Mouse (Mus musculus) forebrain, embryonic 16.5 days (tissue): ENCODE data around the gene Nek7. TPM values are rescaled to one million over a fixed set of nuclear protein-coding genes. Genes with fewer than 3 reads are reported as not detected.

Experiments used
- ATAC-seq: fragments of 200-750 bp; cut with Nextera tagmentation; 2 replicates; pipeline ENCODE4 v1.8.0; 2017; ENCODE audit warnings: mild to moderate bottlenecking, moderate library complexity
- H3K27ac ChIP-seq: fragments of 300-500 bp; sonication (generic); 2 replicates; pipeline ENCODE4 v1.5.1; 2014; ENCODE audit warnings: low read length, control low read depth
- H3K27me3 ChIP-seq: fragments of 300-500 bp; sonication (generic); replicated peaks from 2 replicates; pipeline ENCODE4 v1.6.1; 2014; ENCODE audit warnings: low read length; ENCODE audit not compliant: control insufficient read depth, insufficient read depth
- H3K36me3 ChIP-seq: fragments of 300-500 bp; sonication (generic); 2 replicates; pipeline ENCODE4 v1.6.1; 2014; ENCODE audit not compliant: control insufficient read depth, insufficient read depth
- H3K4me1 ChIP-seq: fragments of 300-500 bp; sonication (generic); replicated peaks from 2 replicates; pipeline ENCODE4 v1.6.1; 2014; ENCODE audit warnings: low read length; ENCODE audit not compliant: control insufficient read depth, insufficient read depth
- H3K4me2 ChIP-seq: fragments of 300-500 bp; sonication (generic); 2 replicates; pipeline ENCODE4 v1.6.1; 2014; ENCODE audit warnings: mild to moderate bottlenecking, low read length, control low read depth
- H3K4me3 ChIP-seq: fragments of 300-500 bp; sonication (generic); replicated peaks from 2 replicates; pipeline ENCODE4 v1.5.1; 2014; ENCODE audit warnings: mild to moderate bottlenecking, low read length, control low read depth
- H3K9ac ChIP-seq: fragments of 300-500 bp; sonication (generic); replicated peaks from 2 replicates; pipeline ENCODE4 v1.6.1; 2014; ENCODE audit warnings: low read depth, low read length, control low read depth
- H3K9me3 ChIP-seq: fragments of 300-500 bp; sonication (generic); 2 replicates; pipeline ENCODE4 v1.6.1; 2016; ENCODE audit warnings: low read length; ENCODE audit not compliant: control insufficient read depth
- WGBS: fragments of 180-500 bp; shearing (Covaris S2); extraction: QIAGEN DNeasy Blood & Tissue Kit; methylation state at CpG from one replicate; pipeline ENCODE4 v1.1.7; 2014; 5-methylcytosine and 5-hydroxymethylcytosine counted together
- polyA plus RNA-seq: library from polyadenylated mRNA; unstranded; fragments of >200 nt; fragmentation: Nextera tagmentation; extraction: Ambion mirVana; gene quantifications from 2 replicates; pipeline ENCODE4 v1.2.1, GENCODE M21; 2015

Nek7 gene
- polyA plus RNA-seq, 1 experiment from 2014 or later, result 9.5 TPM

GRCm38 (mm10) chr1:138491382-138492097 is 128.4 kb downstream of the Nek7 start:
- Histone ChIP-seq H3K4me3 (no peak overlapping the region), H3K36me3 (no peaks in the 10 kb centered on the region), H3K27ac (no peak overlapping the region), H3K4me1 (peaks cover under 1% of the 10 kb centered on the region), H3K4me2 (no peak overlapping the region), H3K9me3 (no peaks in the 10 kb centered on the region), H3K9ac (no peak overlapping the region), H3K27me3 (no peaks in the 10 kb centered on the region)
- WGBS, result 41% methylated on average over 6 of the region's 6 CpGs
- no peak for ATAC-seq

- no peak for ATAC-seq
Observed at GRCm38 (mm10) chr1:138487569-138487968, 132.4 kb downstream of the Nek7 start.

GRCm38 (mm10) chr1:138480694-138481093 is 139.2 kb downstream of the Nek7 start:
- no peaks in the 10 kb centered on the region for H3K36me3 ChIP-seq
- H3K4me2 ChIP-seq, result no peak overlapping the region
- ATAC-seq, result no peak
- H3K4me3 ChIP-seq, result no peak overlapping the region
- no peak overlapping the region for H3K27ac ChIP-seq
- 96% methylated on average over 1 of the region's 1 CpGs for WGBS
- H3K9ac ChIP-seq, result no peak overlapping the region
- no peaks in the 10 kb centered on the region for H3K27me3 ChIP-seq
- H3K9me3 ChIP-seq, result no peaks in the 10 kb centered on the region
- no peaks in the 10 kb centered on the region for H3K4me1 ChIP-seq

More at GRCm38 (mm10) chr1:138487569-138487968, 132.4 kb downstream of the Nek7 start:
- 87% methylated on average over 5 of the region's 5 CpGs for WGBS
- H3K27ac ChIP-seq, result no peak overlapping the region
- no peak overlapping the region for H3K4me2 ChIP-seq
- H3K4me3 ChIP-seq, result no peak overlapping the region
- no peaks in the 10 kb centered on the region for H3K9me3 ChIP-seq
- H3K27me3 ChIP-seq, result no peaks in the 10 kb centered on the region
- H3K4me1 ChIP-seq, result no peaks in the 10 kb centered on the region
- H3K9ac ChIP-seq, result no peak overlapping the region
- no peaks in the 10 kb centered on the region for H3K36me3 ChIP-seq

- Histone ChIP-seq H3K4me3 (no peak overlapping the region), H3K4me1 (no peaks in the 10 kb centered on the region), H3K27me3 (no peaks in the 10 kb centered on the region), H3K27ac (no peak overlapping the region), H3K9me3 (peaks cover 2% of the 10 kb centered on the region; the same call in 1 of the 2 replicates), H3K36me3 (no peaks in the 10 kb centered on the region), H3K9ac (no peak overlapping the region), H3K4me2 (no peak overlapping the region)
- 70% methylated on average over 2 of the region's 2 CpGs for WGBS
- ATAC-seq, result no peak
Observed at GRCm38 (mm10) chr1:138465352-138465751, 154.6 kb downstream of the Nek7 start.

GRCm38 (mm10) chr1:138461425-138461824 is 158.5 kb downstream of the Nek7 start:
- no peak overlapping the region for H3K9ac ChIP-seq
- no peak overlapping the region for H3K4me2 ChIP-seq
- peaks cover 2% of the 10 kb centered on the region; the same call in 1 of the 2 replicates for H3K9me3 ChIP-seq
- H3K27me3 ChIP-seq, result no peaks in the 10 kb centered on the region
- H3K4me1 ChIP-seq, result no peaks in the 10 kb centered on the region
- no peak overlapping the region for H3K27ac ChIP-seq
- 79% methylated on average over 3 of the region's 3 CpGs for WGBS
- no peaks in the 10 kb centered on the region for H3K36me3 ChIP-seq
- ATAC-seq, result no peak
- H3K4me3 ChIP-seq, result no peak overlapping the region

DNA sequence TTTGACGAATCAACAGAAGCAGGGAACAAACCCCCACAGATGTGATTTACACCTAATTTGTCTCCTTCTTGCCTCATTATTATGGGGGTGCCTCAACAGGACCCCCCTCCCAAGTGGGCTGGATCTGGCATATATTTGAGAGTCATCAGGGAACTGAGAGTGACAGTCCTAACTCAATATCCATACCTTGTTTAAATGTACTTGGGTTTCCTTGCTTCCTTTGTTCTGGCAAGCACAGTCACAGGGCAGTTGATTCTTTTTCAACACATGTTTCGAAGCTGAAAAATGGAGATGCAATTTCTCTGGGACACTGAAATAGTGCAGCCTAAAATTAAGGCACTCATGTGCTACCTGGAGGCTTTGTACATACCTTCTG is 170.5 kb downstream of the Nek7 start:
- Histone ChIP-seq H3K9ac (no peak overlapping the region), H3K9me3 (no peaks in the 10 kb centered on the region), H3K4me3 (no peak overlapping the region), H3K27me3 (no peaks in the 10 kb centered on the region), H3K4me2 (no peak overlapping the region), H3K4me1 (no peaks in the 10 kb centered on the region), H3K36me3 (no peaks in the 10 kb centered on the region), H3K27ac (no peak overlapping the region)
- ATAC-seq, result no peak; the same call in 1 of the 2 replicates
- 68% methylated on average over 2 of the region's 2 CpGs for WGBS

- Histone ChIP-seq H3K27me3 (no peaks in the 10 kb centered on the region), H3K4me3 (no peak overlapping the region), H3K4me2 (peak overlapping the region; percentile 14; the same call in 1 of the 2 replicates), H3K36me3 (no peaks in the 10 kb centered on the region), H3K4me1 (no peaks in the 10 kb centered on the region), H3K27ac (no peak overlapping the region), H3K9ac (no peak overlapping the region), H3K9me3 (no peaks in the 10 kb centered on the region)
- WGBS, result 52% methylated on average over 15 of the region's 15 CpGs
- ATAC-seq, result peak; percentile 67; the same call in 1 of the 2 replicates
Observed at GRCm38 (mm10) chr1:138448635-138449475, 171.1 kb downstream of the Nek7 start.

DNA sequence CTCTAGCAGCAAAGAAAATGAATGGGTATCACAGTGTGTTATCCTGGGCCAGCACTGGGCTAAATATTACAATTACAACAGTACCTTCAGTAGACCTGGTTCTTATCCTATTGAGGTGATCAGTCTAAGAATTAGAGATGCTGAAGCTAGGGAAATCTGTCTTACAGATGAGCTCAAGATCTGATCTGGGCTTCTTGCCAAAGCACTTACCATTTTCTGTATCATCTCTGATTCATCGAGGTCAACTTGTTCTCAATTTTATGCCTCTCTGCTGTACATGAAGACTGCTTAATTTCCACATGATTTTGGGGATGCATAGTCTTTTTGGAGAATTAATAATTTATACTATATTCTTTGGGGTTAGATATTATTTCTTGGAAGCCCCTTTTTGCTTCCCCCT is 173.1 kb downstream of the Nek7 start:
- no peak overlapping the region for H3K9ac ChIP-seq
- no peak for ATAC-seq
- no peak overlapping the region for H3K4me3 ChIP-seq
- H3K9me3 ChIP-seq, result no peaks in the 10 kb centered on the region
- no peaks in the 10 kb centered on the region for H3K36me3 ChIP-seq
- H3K27ac ChIP-seq, result no peak overlapping the region
- WGBS, result 77% methylated on average over 1 of the region's 1 CpGs
- H3K4me2 ChIP-seq, result no peak overlapping the region
- no peaks in the 10 kb centered on the region for H3K4me1 ChIP-seq
- H3K27me3 ChIP-seq, result no peaks in the 10 kb centered on the region
